Mouse (Mus musculus) mammary gland, adult 2 months (tissue): Measurements from ENCODE around the gene Ormdl2. TPM values are rescaled to one million over a fixed set of nuclear protein-coding genes. Genes with fewer than 3 reads are reported as not detected.

ENCODE experiments used
- polyA plus RNA-seq: library from polyadenylated mRNA; depleted of rRNA; stranded (reverse); fragments of >200 nt; gene quantifications from 2 replicates; pipeline ENCODE4 v1.2.3, GENCODE M21; 2012; ENCODE audit warnings: low replicate concordance; rRNA removed

Ormdl2 gene
- polyA plus RNA-seq, result 33.3 and 73.8 TPM in 2 replicates

DNA sequence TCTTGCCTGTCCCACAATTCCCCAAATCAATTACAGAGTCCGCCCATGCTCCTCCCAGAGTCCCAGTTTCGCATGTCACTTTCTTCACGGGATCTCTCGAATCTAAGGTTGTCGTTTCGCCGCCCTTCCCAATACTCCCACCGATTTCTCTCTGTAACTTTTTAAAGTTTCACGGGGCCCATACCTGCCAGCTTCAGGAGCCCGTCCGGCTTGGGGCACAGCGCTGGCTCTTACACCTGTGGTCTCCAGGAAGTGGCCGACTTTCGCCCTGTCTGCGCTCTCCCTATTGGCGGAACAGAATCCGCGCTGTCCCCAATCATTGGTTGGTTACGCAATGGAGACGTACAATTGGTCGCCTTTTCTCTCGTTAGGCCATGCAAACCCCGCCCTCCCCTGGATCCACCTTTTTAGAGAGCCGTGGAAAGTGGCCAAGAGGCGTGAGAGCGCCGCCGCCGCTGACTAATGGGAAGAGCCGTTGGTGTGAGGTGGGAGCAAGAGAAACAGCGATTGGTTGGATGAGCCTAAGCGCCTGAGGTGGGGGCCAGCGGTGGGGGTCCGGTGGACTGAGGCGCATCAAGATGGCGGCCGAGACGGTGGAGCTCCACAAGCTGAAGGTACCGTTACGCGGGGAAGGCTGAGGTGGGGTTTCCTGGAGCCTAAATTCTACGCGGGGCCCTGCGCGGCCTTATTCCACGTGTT, at the start of gene Ormdl2:
TSS of gene Ormdl2 (minus strand) at position 288 of the 699 bp plus-strand sequence.

DNA sequence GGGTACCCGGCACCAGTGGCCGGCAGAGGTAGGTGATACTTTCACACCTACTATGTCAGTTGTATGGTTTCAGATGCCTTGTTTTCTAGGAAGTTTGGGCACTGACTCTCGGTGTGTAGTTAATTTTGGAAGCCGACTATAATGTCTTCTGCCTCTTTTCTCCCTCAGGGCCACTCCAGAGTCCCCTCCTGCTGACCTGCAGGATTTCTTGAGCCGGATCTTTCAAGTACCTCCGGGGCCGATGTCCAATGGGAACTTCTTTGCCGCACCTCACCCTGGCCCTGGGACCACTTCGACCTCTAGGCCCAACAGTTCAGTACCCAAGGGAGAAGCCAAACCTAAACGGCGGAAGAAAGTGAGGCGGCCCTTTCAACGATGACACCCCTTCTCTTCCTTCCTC, 4.4 kb downstream of the Ormdl2 start, which contains the start of gene Sarnp:
TSS of gene Sarnp (plus strand) at position 301 of the 400 bp plus-strand sequence.

DNA sequence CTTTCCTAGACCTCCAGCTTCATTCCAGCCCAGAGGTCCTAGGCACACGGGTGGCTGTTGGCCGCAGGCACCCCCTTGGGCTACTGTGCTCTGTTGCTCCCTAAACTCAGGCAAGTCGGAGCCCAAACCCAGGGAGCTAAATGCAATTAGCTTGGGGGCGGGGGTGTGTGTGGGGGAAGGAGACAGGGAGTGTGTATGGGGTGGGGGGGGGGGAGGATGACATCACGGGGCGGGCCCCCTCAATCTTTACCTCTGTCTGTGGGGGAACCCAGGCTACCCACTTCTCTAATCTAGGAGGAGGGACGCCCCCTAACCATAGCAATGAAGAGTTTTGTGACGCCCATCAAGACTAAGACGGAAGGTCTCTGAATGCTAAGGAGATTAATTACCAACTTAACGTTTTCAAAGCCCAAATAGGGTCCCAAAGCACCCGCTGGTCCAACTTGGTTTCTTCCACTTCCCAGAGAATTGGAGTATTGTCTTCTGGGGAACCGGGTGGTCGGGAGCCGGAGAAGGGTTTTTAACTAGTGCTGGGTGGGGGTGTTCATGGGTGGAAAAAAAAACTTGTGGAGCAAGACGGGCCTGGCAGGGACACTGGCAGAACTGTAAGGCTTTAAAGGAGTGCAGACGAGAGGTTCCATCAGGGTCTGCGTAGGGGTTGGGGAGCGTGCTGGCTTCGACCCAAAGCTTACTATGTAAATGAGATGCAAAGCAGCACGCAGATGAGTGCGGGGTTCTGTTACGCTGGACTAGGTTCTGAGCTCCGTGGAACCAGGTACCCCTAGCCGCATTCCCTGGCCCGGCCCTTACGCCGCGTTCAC, 17.0 kb downstream of the Ormdl2 start, which contains the start of gene Tmem198b:
TSS of gene Tmem198b (minus strand) at position 100 of the 821 bp plus-strand sequence.

DNA sequence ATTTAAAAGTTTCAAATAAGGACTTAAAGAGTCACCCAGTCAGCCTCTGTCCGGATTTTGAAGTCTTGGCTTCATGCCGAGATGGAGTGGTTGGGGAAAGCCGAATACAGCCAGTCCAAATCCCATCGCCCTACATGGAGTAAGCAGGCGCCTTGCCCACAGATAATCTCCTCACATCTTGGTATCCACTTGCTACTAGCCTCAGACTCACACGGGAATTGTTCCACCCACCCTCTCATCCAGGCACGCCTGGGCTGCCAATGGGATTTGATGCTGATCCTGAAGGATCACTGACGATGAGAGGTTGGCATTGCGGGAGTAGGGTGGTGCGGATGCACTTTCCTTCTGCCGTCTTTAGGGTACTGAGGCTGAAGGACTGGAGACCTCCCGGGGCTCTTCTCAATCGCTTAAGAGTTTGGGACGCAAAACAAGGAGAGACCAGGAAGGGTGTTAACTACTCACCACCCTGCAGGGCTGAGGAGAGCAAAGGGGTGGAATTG, 17.6 kb downstream of the Ormdl2 start, which contains the start of gene Dnajc14:
TSS of gene Dnajc14 (plus strand) at position 292 of the 500 bp plus-strand sequence.

DNA sequence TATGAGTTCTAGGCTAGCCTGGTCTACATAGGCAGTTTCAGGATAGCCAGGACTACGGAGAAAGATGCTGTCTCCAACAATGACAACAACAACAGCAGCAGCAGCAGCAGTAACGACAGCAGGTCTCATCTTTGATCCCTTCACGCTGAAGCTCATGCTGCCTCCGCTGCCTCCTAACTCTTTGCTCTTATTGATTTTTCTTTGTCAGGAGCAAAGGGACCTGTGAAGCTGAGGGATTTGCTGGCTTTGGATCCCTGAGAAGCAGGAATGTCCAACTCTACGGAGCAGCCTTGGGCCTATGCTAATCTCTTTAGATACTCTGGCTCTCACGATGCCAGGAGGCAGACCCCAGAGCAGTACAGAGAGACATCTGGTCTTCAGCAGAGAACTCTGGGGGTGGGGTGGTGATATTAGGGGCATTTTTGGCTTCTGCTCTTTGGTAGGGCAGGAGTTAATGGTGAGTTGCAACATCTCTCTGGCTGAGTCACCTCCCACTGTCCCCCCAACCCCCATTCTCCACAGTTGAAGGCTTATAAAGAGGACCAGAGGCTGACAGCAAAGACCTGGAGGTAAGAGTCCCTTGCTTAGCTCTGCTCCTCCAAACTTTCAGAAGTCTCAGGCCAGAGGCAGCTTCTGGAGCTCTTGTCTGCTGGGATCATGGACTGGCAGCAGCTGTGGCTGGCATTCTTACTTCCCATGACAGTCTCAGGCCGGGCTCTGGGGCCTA, 30.9 kb downstream of the Ormdl2 start, which contains the start of gene Mmp19:
TSS of gene Mmp19 (plus strand) at position 513 of the 727 bp plus-strand sequence.

Other genes with a start within 250 kb of the Ormdl2 start
- gene Erbb3, start 232.0 kb downstream of the Ormdl2 start, polyA plus RNA-seq, result 18.4 and 23.2 TPM in 2 replicates
- 680 and 886 TPM in 2 replicates for gene Rps26, start 194.9 kb downstream of the Ormdl2 start, polyA plus RNA-seq
- gene Ikzf4, start 175.7 kb downstream of the Ormdl2 start, polyA plus RNA-seq, result 3.6 and 4.9 TPM in 2 replicates
- gene Suox, start 147.6 kb downstream of the Ormdl2 start, polyA plus RNA-seq, result 15.0 and 36.9 TPM in 2 replicates
- gene Rab5b, start 125.4 kb downstream of the Ormdl2 start, polyA plus RNA-seq, result 65.8 and 127 TPM in 2 replicates
- 1.0 and 2.3 TPM in 2 replicates for gene Pmel, start 117.5 kb downstream of the Ormdl2 start, polyA plus RNA-seq
- gene Cdk2, start 116.6 kb downstream of the Ormdl2 start, polyA plus RNA-seq, result 18.0 and 31.1 TPM in 2 replicates
- 113 and 118 TPM in 2 replicates for gene Dgka, start 76.8 kb downstream of the Ormdl2 start, polyA plus RNA-seq
- gene Pym1, start 73.8 kb downstream of the Ormdl2 start, polyA plus RNA-seq, result 21.3 and 30.1 TPM in 2 replicates
- 27.6 and 57.1 TPM in 2 replicates for gene Mmp19, start 30.7 kb downstream of the Ormdl2 start, polyA plus RNA-seq
- 11.9 and 12.7 TPM in 2 replicates for gene Dnajc14, start 17.6 kb downstream of the Ormdl2 start, polyA plus RNA-seq
- gene Tmem198b, start 17.3 kb downstream of the Ormdl2 start, polyA plus RNA-seq, result 26.8 and 30.4 TPM in 2 replicates
- 3.2 and 13.4 TPM in 2 replicates for gene Sarnp, start 4.3 kb downstream of the Ormdl2 start, polyA plus RNA-seq
- 3.6 and 4.9 TPM in 2 replicates for gene Gdf11, start 70.1 kb upstream of the Ormdl2 start, polyA plus RNA-seq
- gene Cd63, start 79.3 kb upstream of the Ormdl2 start, polyA plus RNA-seq, result 91.7 and 140 TPM in 2 replicates
- gene Rdh5, start 101.2 kb upstream of the Ormdl2 start, polyA plus RNA-seq, result 36.7 and 39.7 TPM in 2 replicates
- gene Bloc1s1, start 102.4 kb upstream of the Ormdl2 start, polyA plus RNA-seq, result 183 and 190 TPM in 2 replicates
- 89.8 and 101 TPM in 2 replicates for gene Itga7, start 112.2 kb upstream of the Ormdl2 start, polyA plus RNA-seq
- 3.5 and 4.1 TPM in 2 replicates for gene Mettl7b, start 139.3 kb upstream of the Ormdl2 start, polyA plus RNA-seq
- not detected in 2 replicates for gene Olfr9, start 167.8 kb upstream of the Ormdl2 start, polyA plus RNA-seq
- gene Olfr763, start 189.1 kb upstream of the Ormdl2 start, polyA plus RNA-seq, result not detected in 2 replicates
- not detected in 2 replicates for gene Olfr764-ps1, start 218.3 kb upstream of the Ormdl2 start, polyA plus RNA-seq
- not detected in 2 replicates for gene Olfr765, start 228.4 kb upstream of the Ormdl2 start, polyA plus RNA-seq
- not detected in 2 replicates for gene Olfr766-ps1, start 247.3 kb upstream of the Ormdl2 start, polyA plus RNA-seq